ENCODE assay signal across 8 mouse cellular contexts in the genomic region with DNA sequence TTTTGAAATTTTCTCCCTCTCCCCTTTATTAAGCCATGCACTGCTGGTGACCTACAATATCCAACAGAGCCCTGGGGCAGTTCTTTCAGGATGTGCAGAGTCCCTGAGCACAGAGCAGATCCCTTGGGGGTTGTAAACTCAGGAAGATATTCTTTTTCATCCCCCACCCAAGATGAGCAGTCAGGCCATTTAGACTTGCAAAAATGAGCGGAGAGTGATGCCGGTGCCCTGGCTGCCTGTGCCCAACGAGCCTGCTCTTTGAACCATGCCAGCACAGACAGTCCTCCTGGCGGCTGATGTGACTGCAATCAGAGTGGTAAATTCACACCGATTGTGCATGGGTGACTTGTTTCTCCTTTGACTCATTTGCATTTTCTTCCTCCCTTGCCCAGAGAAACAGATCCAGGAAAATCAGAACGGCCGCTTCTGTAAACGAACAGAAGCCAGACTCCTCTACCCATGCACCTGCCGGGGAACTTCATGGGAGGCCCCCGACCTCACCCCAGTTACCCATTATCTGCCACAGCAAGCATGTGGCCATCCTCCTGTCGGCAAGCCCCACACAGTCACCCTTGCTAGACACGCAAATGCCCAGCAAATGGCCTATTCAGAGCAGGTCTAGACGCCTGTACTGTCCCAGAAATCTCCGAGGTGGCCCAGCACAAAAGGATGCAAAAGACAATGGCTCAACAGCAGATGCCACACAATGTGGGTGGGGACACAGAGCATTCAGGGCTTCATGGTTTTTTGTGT.
DNase-seq lines count a peak whose midpoint lies in the region; ATAC-seq lines count a peak whose summit lies in the region.
"Had no signal": no experiment of that assay in that cellular context is flagged by ENCODE, and none has a peak within 500 bp of the region (broad histone marks: within the 10 kb centered on the region; RNA-seq: fewer than 3 reads in every experiment).

No protein-coding gene starts in this region.

- DNase-seq in cerebellum, postnatal 10 days, result peak; percentile 76 to 79
- DNase-seq in forebrain, embryonic 11.5 days (ENCODE audit: low spot score), result peak; percentile 58
- DNase-seq in kidney, adult 9 months, result peak; percentile 20
- DNase-seq in neural tube, embryonic 10.5 days (ENCODE audit: extremely low spot score, low spot score), result peak; percentile 45
- no peak for DNase-seq in adrenal gland, postnatal 25 days
- DNase-seq in urinary bladder, postnatal 36 days (ENCODE audit: low spot score in 2 of 2), result no peak
- DNase-seq in layer of hippocampus, adult 18-20 months (ENCODE audit: low spot score in 2 of 2), result no peak

- no peaks in the 10 kb centered on the region for H3K36me3 ChIP-seq in forebrain, embryonic 11.5 days (ENCODE audit: control insufficient read depth, insufficient read depth, low read length)
- H3K36me3 ChIP-seq: liver, embryonic 15.5 days had no signal

- 0 out of 2 replicates have a peak overlapping the region, but pooled peaks have one; percentile 4 for H3K9ac ChIP-seq in forebrain, embryonic 11.5 days (ENCODE audit: low read length)
- H3K9ac ChIP-seq: liver, embryonic 15.5 days had no signal

- H3K27me3 ChIP-seq in forebrain, embryonic 11.5 days (ENCODE audit: control insufficient read depth, insufficient read depth, low read length), result no peaks in the 10 kb centered on the region
- H3K27me3 ChIP-seq: liver, embryonic 15.5 days had no signal

- no peak overlapping the region for H3K4me3 ChIP-seq in forebrain, embryonic 11.5 days (ENCODE audit: low read depth, low read length)
- H3K4me3 ChIP-seq: liver, embryonic 15.5 days had no signal

- 0 out of 2 replicates have a peak overlapping the region, but pooled peaks have one; percentile 13 for H3K4me2 ChIP-seq in forebrain, embryonic 11.5 days (ENCODE audit: low read depth, low read length, severe bottlenecking)
- H3K4me2 ChIP-seq: liver, embryonic 15.5 days had no signal

- peak overlapping the region; percentile 62 for H3K27ac ChIP-seq in forebrain, embryonic 11.5 days (ENCODE audit: low read depth, low read length)
- H3K27ac ChIP-seq: liver, embryonic 15.5 days had no signal

- ATAC-seq in forebrain, embryonic 11.5 days (replicated peaks; ENCODE audit: low FRiP score), result peak; percentile 70

- H3K9me3 ChIP-seq in forebrain, embryonic 11.5 days (ENCODE audit: control insufficient read depth, low read length), result no peaks in the 10 kb centered on the region
- H3K9me3 ChIP-seq: liver, embryonic 15.5 days had no signal

- H3K4me1 ChIP-seq in forebrain, embryonic 11.5 days (replicated peaks; ENCODE audit: control insufficient read depth, insufficient read depth, low read length), result peaks cover 16% of the 10 kb centered on the region
- H3K4me1 ChIP-seq: liver, embryonic 15.5 days had no signal

- 34% methylated on average over 14 of the region's 14 CpGs for WGBS in forebrain, embryonic 11.5 days

Comparison
In these comparisons a context has a peak if more than half of its experiments do, and no peak if none do; other contexts are left out.
1. DNase-seq: peak in cerebellum, postnatal 10 days (2 of 2), forebrain, embryonic 11.5 days (single experiment), kidney, adult 9 months (single experiment) and neural tube, embryonic 10.5 days (single experiment); none in adrenal gland, postnatal 25 days (single experiment), urinary bladder, postnatal 36 days (0 of 2) and layer of hippocampus, adult 18-20 months (0 of 2).